Mouse (Mus musculus) bone marrow macrophage, adult 2 months (primary cell): ENCODE measurements around the gene Tmem114.

ENCODE experiments used
- CTCF ChIP-seq: IDR thresholded peaks from 2 replicates; pipeline ENCODE4 v1.5.1; 2012; ENCODE audit warnings: low read depth, mild to moderate bottlenecking, low read length, moderate library complexity
- POLR2A ChIP-seq: IDR thresholded peaks from 2 replicates; pipeline ENCODE4 v1.6.1; 2012; ENCODE audit warnings: mild to moderate bottlenecking, low read depth, low read length, borderline replicate concordance

DNA sequence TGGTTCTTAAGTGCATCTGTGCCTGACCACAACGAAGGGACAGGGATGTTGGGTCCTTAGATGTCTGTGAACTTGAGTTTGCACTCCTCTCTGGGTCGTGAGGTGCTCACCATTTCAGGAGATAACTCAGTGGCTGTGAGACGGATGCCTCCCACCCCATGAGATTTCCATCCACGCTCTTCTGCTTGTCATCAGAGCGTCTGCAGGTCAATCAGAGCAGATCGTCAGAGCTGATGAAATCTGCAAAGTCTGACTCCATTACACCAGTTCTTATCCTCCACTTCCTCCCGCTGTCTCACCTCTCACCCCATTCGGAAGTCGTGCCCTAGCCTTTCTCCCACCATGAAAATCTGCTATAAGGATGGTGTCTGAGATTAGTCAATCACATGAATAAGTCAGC is 41.5 kb downstream of the Tmem114 start:
- no peak for TF ChIP-seq CTCF
- TF ChIP-seq POLR2A, result no peak
